ENCODE assay signal across 8 mouse cellular contexts in the genomic region with DNA sequence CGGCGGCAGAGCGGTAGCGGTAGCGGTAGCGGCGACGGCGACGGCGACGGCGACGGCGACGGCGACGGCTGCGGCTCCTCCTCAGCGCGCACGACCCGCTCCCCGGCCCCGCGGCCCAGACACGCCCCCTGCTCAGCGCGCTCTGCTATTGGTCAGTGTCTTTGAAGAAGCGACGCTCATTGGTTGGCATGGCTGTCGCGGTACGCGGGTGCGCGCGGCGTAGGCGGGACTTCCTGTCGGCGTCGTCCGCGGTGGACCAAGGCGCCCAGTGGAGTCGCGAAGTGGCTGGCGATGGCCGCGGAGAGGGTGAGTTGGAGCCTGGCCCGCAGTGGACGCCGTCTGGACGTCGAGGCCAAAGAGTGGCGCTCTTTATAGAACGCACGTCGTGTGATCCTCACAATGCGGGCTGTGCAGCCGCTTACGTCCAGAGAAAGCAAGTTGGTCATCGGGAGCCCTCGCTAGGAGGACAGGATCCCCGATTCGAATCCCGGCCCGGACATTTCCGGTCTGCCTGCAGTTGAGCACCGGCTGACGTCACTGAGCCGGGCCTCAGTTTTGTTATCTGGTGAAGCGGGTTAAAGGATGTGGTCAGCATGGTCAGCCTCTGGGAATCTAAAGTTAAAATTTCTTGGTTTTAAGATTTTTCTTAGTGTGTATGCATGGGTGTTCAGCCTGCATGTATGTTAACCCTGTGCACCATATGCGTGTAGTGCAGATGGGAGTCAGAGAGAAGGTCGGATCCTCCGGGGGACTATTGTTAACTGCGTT. TPM values are rescaled to one million over a fixed set of nuclear protein-coding genes. Genes with fewer than 3 reads are reported as not detected.
DNase-seq lines count a peak whose midpoint lies in the region; ATAC-seq and TF ChIP-seq lines count a peak whose summit lies in the region.

TSS of gene Ccl25 (plus strand) at position 228 of the 768 bp plus-strand sequence.
TSS of gene Elavl1 (minus strand) at position 431 of the 768 bp plus-strand sequence.

- 1% methylated on average over 73 of the region's 78 CpGs for WGBS in cerebellum, adult 2 months
- WGBS in forebrain, postnatal 0 days, result 7% methylated on average over 77 of the region's 78 CpGs
- under 1% methylated on average over 76 of the region's 78 CpGs for WGBS in lung, embryonic 15.5 days

- H3K4me3 ChIP-seq in MEL (ENCODE audit: control insufficient read depth in 1 of 2, insufficient read depth in 1 of 2, low read depth in 2 of 2, low read length in 2 of 2), result peak within 1 kb of the TSS; percentile 83 to 94
- H3K4me3 ChIP-seq in cerebellum, adult 2 months (replicated peaks; ENCODE audit: insufficient read depth, low read depth, low read length), result peak within 1 kb of the TSS; percentile 81
- H3K4me3 ChIP-seq in forebrain, postnatal 0 days (ENCODE audit: low read depth, low read length), result peak within 1 kb of the TSS; percentile 75
- H3K4me3 ChIP-seq in lung, embryonic 15.5 days, result peak within 1 kb of the TSS; percentile 91

- peaks cover 62% of the 10 kb centered on the region for H3K79me2 ChIP-seq in MEL (ENCODE audit: control insufficient read depth, insufficient read depth, low read length, poor library complexity)

- H3K36me3 ChIP-seq in MEL (ENCODE audit: control insufficient read depth in 1 of 2, insufficient read depth in 2 of 2, low read length in 2 of 2), result peaks cover 17 to 49% of the 10 kb centered on the region in 2 experiments
- peaks cover 24% of the 10 kb centered on the region for H3K36me3 ChIP-seq in forebrain, postnatal 0 days (ENCODE audit: insufficient read depth)
- peaks cover 42% of the 10 kb centered on the region for H3K36me3 ChIP-seq in lung, embryonic 15.5 days

- H3K4me2 ChIP-seq in forebrain, postnatal 0 days (ENCODE audit: low read depth), result peak within 1 kb of the TSS; percentile 76
- H3K4me2 ChIP-seq in lung, embryonic 15.5 days, result peak within 1 kb of the TSS; percentile 79

- peak within 1 kb of the TSS; percentile 71 for H3K27ac ChIP-seq in MEL (ENCODE audit: control insufficient read depth, low read depth, low read length)
- peak within 1 kb of the TSS; percentile 50 for H3K27ac ChIP-seq in cerebellum, adult 2 months (ENCODE audit: insufficient read depth, low read length)
- H3K27ac ChIP-seq in forebrain, postnatal 0 days (ENCODE audit: low read depth, low read length), result peak within 1 kb of the TSS; percentile 92
- peak within 1 kb of the TSS; percentile 92 for H3K27ac ChIP-seq in lung, embryonic 15.5 days

- no peaks in the 10 kb centered on the region for H3K9me3 ChIP-seq in MEL (replicated peaks; ENCODE audit: insufficient read depth, low read length)
- no peaks in the 10 kb centered on the region for H3K9me3 ChIP-seq in forebrain, postnatal 0 days (ENCODE audit: low read length)
- no peaks in the 10 kb centered on the region for H3K9me3 ChIP-seq in lung, embryonic 15.5 days

- TF ChIP-seq RAD21 in MEL (IDR thresholded peaks at IDR 0.05; ENCODE audit: low read depth, low read length), result no peak

- peak within 1 kb of the TSS; percentile 98 for H3K9ac ChIP-seq in MEL (ENCODE audit: control insufficient read depth, low read depth, low read length, poor library complexity, severe bottlenecking)
- peak within 1 kb of the TSS; percentile 88 for H3K9ac ChIP-seq in forebrain, postnatal 0 days
- H3K9ac ChIP-seq in lung, embryonic 15.5 days, result peak within 1 kb of the TSS; percentile 99

- TF ChIP-seq CTCF in MEL (IDR thresholded peaks at IDR 0.05 in 2 of 3, conservative IDR thresholded peaks at IDR 0.05 in 1 of 3; ENCODE audit: control insufficient read depth in 1 of 3, insufficient read depth in 1 of 3, low read depth in 2 of 3, low read length in 3 of 3, poor library complexity in 1 of 3, severe bottlenecking in 1 of 3), result no peak
- no peak for TF ChIP-seq CTCF in cerebellum, adult 2 months (IDR thresholded peaks at IDR 0.05; ENCODE audit: borderline replicate concordance, insufficient read depth, low read depth, low read length)
- 0 out of 2 replicates have a peak, but pooled peaks have one; percentile 10 for TF ChIP-seq CTCF in forebrain, postnatal 0 days (IDR thresholded peaks at IDR 0.05; ENCODE audit: low read depth)

- H3K27me3 ChIP-seq in MEL (ENCODE audit: control insufficient read depth in 1 of 2, insufficient read depth in 2 of 2, low read length in 2 of 2), result no peaks in the 10 kb centered on the region
- H3K27me3 ChIP-seq in cerebellum, adult 2 months (ENCODE audit: control insufficient read depth, insufficient read depth, low read length), result no peaks in the 10 kb centered on the region
- H3K27me3 ChIP-seq in forebrain, postnatal 0 days (ENCODE audit: insufficient read depth, low read length), result no peaks in the 10 kb centered on the region
- H3K27me3 ChIP-seq in lung, embryonic 15.5 days, result no peaks in the 10 kb centered on the region

- peak; percentile 99 for ATAC-seq in forebrain, postnatal 0 days
- ATAC-seq in lung, embryonic 15.5 days (ENCODE audit: borderline replicate concordance, extremely low read depth, low FRiP score, low TSS enrichment), result peak; percentile 99

- DNase-seq in MEL (ENCODE audit: low read depth, low spot score), result peak; percentile 96
- DNase-seq in cerebellum, adult 2 months, result peak; percentile 97 to 99
- DNase-seq in forebrain, postnatal 0 days, result peak; percentile 99
- peak; percentile 99 for DNase-seq in heart, postnatal 4 days
- peak; percentile 96 to 98 for DNase-seq in layer of hippocampus, adult 8-10 months (ENCODE audit: low spot score in 2 of 2)
- DNase-seq in ovary, adult 18-20 months (ENCODE audit: low spot score), result peak; percentile 91
- DNase-seq in thymus, postnatal 0 days (ENCODE audit: low spot score), result peak; percentile 95

- TF ChIP-seq EP300 in MEL (IDR thresholded peaks at IDR 0.05; ENCODE audit: low read depth in 1 of 2, low read length in 2 of 2), result no peak

- TF ChIP-seq POLR2A in MEL (IDR thresholded peaks at IDR 0.05; ENCODE audit: control insufficient read depth in 1 of 2, insufficient read depth in 1 of 2, low read depth in 1 of 2, low read length in 2 of 2, poor library complexity in 1 of 2), result peak; percentile 81 to 86
- TF ChIP-seq POLR2A in cerebellum, adult 2 months (IDR thresholded peaks at IDR 0.05; ENCODE audit: borderline replicate concordance, insufficient read depth, low read length), result peak; percentile 72

- peaks cover 7 to 25% of the 10 kb centered on the region in 2 experiments for H3K4me1 ChIP-seq in MEL (ENCODE audit: control insufficient read depth in 1 of 2, insufficient read depth in 2 of 2, low read length in 2 of 2)
- H3K4me1 ChIP-seq in cerebellum, adult 2 months (ENCODE audit: control insufficient read depth, insufficient read depth, low read length), result peaks cover 5% of the 10 kb centered on the region
- peaks cover 18% of the 10 kb centered on the region for H3K4me1 ChIP-seq in forebrain, postnatal 0 days (ENCODE audit: insufficient read depth)
- peaks cover 36% of the 10 kb centered on the region for H3K4me1 ChIP-seq in lung, embryonic 15.5 days

TF ChIP-seq in MEL, 35 proteins besides CTCF, POLR2A, EP300 and RAD21 (continues in another document):
- TF ChIP-seq MEF2A (IDR thresholded peaks at IDR 0.05; ENCODE audit: extremely low read depth, insufficient replicate concordance, low read depth, low read length, poor library complexity, severe bottlenecking), result no peak
- TF ChIP-seq ZKSCAN1 (IDR thresholded peaks at IDR 0.05; ENCODE audit: low read depth, low read length), result no peak
- no peak for TF ChIP-seq GATA1 (IDR thresholded peaks at IDR 0.05; ENCODE audit: low read depth, low read length)
- peak; percentile 49; the same call in 1 of the 2 replicates for TF ChIP-seq NRF1 (IDR thresholded peaks at IDR 0.05; ENCODE audit: insufficient read depth, low read depth, low read length, poor library complexity, severe bottlenecking)
- TF ChIP-seq ZC3H11A (IDR thresholded peaks at IDR 0.05; ENCODE audit: low read depth, low read length), result no peak
- TF ChIP-seq ZNF384 (IDR thresholded peaks at IDR 0.05; ENCODE audit: low read depth, low read length), result no peak
- no peak for TF ChIP-seq USF2 (IDR thresholded peaks at IDR 0.05; ENCODE audit: borderline replicate concordance in 1 of 2, insufficient read depth in 1 of 2, low read depth in 1 of 2, low read length in 2 of 2)
- no peak for TF ChIP-seq MYB (IDR thresholded peaks at IDR 0.05; ENCODE audit: low read depth, low read length)
- no peak for TF ChIP-seq USF1 (IDR thresholded peaks at IDR 0.05; ENCODE audit: low read depth, low read length)
- TF ChIP-seq MAX (IDR thresholded peaks at IDR 0.05; ENCODE audit: low read length), result no peak; the same call in 1 of the 2 replicates
- peak; percentile 55; the same call in 1 of the 2 replicates for TF ChIP-seq ZMIZ1 (IDR thresholded peaks at IDR 0.05; ENCODE audit: low read depth, low read length)
- no peak for TF ChIP-seq UBTF (IDR thresholded peaks at IDR 0.05; ENCODE audit: borderline replicate concordance, insufficient read depth, low read depth, low read length)
- TF ChIP-seq CHD2 (IDR thresholded peaks at IDR 0.05; ENCODE audit: low read length), result peak; percentile 81
- TF ChIP-seq TAL1 (IDR thresholded peaks at IDR 0.05; ENCODE audit: low read length), result no peak

RNA-seq across cellular contexts. Expression of gene Ccl25, which starts in this region (rescaled TPM):
- total RNA-seq in MEL (2012; rRNA removed), result 25.0 and 32.2 TPM in 2 replicates
- 10 to 100 TPM in 1 of 2 experiments, not detected in 1; 33.8 TPM for polyA plus RNA-seq in MEL (2012; ENCODE audit: insufficient read depth in 1 of 2, insufficient read length in 2 of 2, low read depth in 1 of 2, low replicate concordance in 2 of 2, missing spikeins in 1 of 2)
- polyA plus RNA-seq in cerebellum, adult 2 months (2012; rRNA removed), result 16.9 and 17.2 TPM in 2 replicates
- total RNA-seq in forebrain, postnatal 0 days (2014; rRNA removed), result 9.9 and 11.8 TPM in 2 replicates
- 18.4 and 19.2 TPM in 2 replicates for polyA plus RNA-seq in forebrain, postnatal 0 days (2015; fragmentation: Nextera tagmentation; extraction: Ambion mirVana)
- 10 to 100 TPM in 1 of 2 experiments, 1 to 10 TPM in 1; 8.2 to 10.3 TPM for total RNA-seq in heart, postnatal 4 days (2021)
- total RNA-seq in layer of hippocampus, adult 8-10 months (2022), result 10 to 100 TPM; 21.2 to 31.6 (median 24.3) TPM
- polyA plus RNA-seq in lung, embryonic 15.5 days (2015; fragmentation: Nextera tagmentation; extraction: Ambion mirVana), result 16.8 and 30.8 TPM in 2 replicates
- 811 and 840 TPM in 2 replicates for polyA plus RNA-seq in thymus, postnatal 0 days (2015; fragmentation: Nextera tagmentation; extraction: Ambion mirVana)

RNA-seq across cellular contexts. Expression of gene Elavl1, which starts in this region (rescaled TPM):
- 64.2 and 76.9 TPM in 2 replicates for total RNA-seq in MEL (2012; rRNA removed)
- 10 to 100 TPM in 1 of 2 experiments, not detected in 1; 77.4 TPM for polyA plus RNA-seq in MEL (2012; ENCODE audit: insufficient read depth in 1 of 2, insufficient read length in 2 of 2, low read depth in 1 of 2, low replicate concordance in 2 of 2, missing spikeins in 1 of 2)
- 36.8 and 37.3 TPM in 2 replicates for polyA plus RNA-seq in cerebellum, adult 2 months (2012; rRNA removed)
- 49.2 and 66.6 TPM in 2 replicates for total RNA-seq in forebrain, postnatal 0 days (2014; rRNA removed)
- 46.7 and 60.7 TPM in 2 replicates for polyA plus RNA-seq in forebrain, postnatal 0 days (2015; fragmentation: Nextera tagmentation; extraction: Ambion mirVana)
- total RNA-seq in heart, postnatal 4 days (2021), result 10 to 100 TPM; 95.8 to 96.1 TPM
- 10 to 100 TPM; 69.3 to 80.9 (median 76.7) TPM for total RNA-seq in layer of hippocampus, adult 8-10 months (2022)
- 270 and 272 TPM in 2 replicates for polyA plus RNA-seq in lung, embryonic 15.5 days (2015; fragmentation: Nextera tagmentation; extraction: Ambion mirVana)
- 209 and 236 TPM in 2 replicates for polyA plus RNA-seq in thymus, postnatal 0 days (2015; fragmentation: Nextera tagmentation; extraction: Ambion mirVana)

Comparison
In these comparisons a context has a peak if more than half of its experiments do, and no peak if none do; other contexts are left out.
1. Peak in every context shown above with its lines: DNase-seq, ATAC-seq, H3K4me3 ChIP-seq and H3K27ac ChIP-seq.
2. RNA of gene Ccl25 (polyA plus RNA-seq): 811 to 840 TPM in thymus, postnatal 0 days; 33.8 TPM in MEL, 16.8 to 30.8 TPM in lung, embryonic 15.5 days, 18.4 to 19.2 TPM in forebrain, postnatal 0 days and 16.9 to 17.2 TPM in cerebellum, adult 2 months; every median in the first group is over 10 times any median in the second.